Mouse (Mus musculus) cortical plate, adult 2 months (tissue): ENCODE results near the gene Phf21a. TPM values are rescaled to one million over a fixed set of nuclear protein-coding genes. Genes with fewer than 3 reads are reported as not detected.
A peak's percentile ranks its signal among the peaks of the same experiment; 100 is the strongest.

Experiments
- H3K27ac ChIP-seq: fragments of 200-500 bp; 2 replicates; pipeline ENCODE4 v1.5.1; 2012; ENCODE audit warnings: low read length, control low read depth, inconsistent platforms; ENCODE audit not compliant: insufficient read depth
- H3K4me1 ChIP-seq: fragments of 200-500 bp; 2 replicates; pipeline ENCODE4 v1.6.1; 2011; ENCODE audit warnings: low read length; ENCODE audit not compliant: control insufficient read depth, insufficient read depth
- H3K4me3 ChIP-seq: fragments of 200-500 bp; 2 replicates; pipeline ENCODE4 v1.5.1; 2011; ENCODE audit warnings: mild to moderate bottlenecking, low read length, control low read depth; ENCODE audit not compliant: insufficient read depth
- CTCF ChIP-seq: fragments of 200-500 bp; IDR thresholded peaks from 2 replicates; pipeline ENCODE4 v1.5.1; 2011; ENCODE audit warnings: mild to moderate bottlenecking, control low read depth, low read length; ENCODE audit not compliant: insufficient read depth; ENCODE audit errors: extremely low read depth
- POLR2A ChIP-seq: fragments of 200-500 bp; IDR thresholded peaks from 2 replicates; pipeline ENCODE4 v1.6.1; 2011; ENCODE audit warnings: mild to moderate bottlenecking, low read length, control low read depth; ENCODE audit not compliant: insufficient read depth; ENCODE audit errors: extremely low read depth
- polyA plus RNA-seq: library from polyadenylated mRNA; depleted of rRNA; stranded (reverse); fragments of >200 nt; gene quantifications from 2 replicates; pipeline ENCODE4 v1.2.3, GENCODE M21; 2012

The Phf21a gene
- polyA plus RNA-seq, 1 experiment: 47.1 TPM

- no peak overlapping the region for H3K4me3 ChIP-seq
- no peak overlapping the region for H3K27ac ChIP-seq
- TF ChIP-seq CTCF (peak; percentile 42), POLR2A (no peak)
- no peaks in the 10 kb centered on the region for H3K4me1 ChIP-seq
These were observed 229.8 kb downstream of the Phf21a start for GRCm38 (mm10) chr2:92322669-92323068.

GRCm38 (mm10) chr2:92325676-92326075, 232.8 kb downstream of the Phf21a start:
- Histone ChIP-seq H3K4me3 (no peak overlapping the region), H3K27ac (no peak overlapping the region), H3K4me1 (no peaks in the 10 kb centered on the region)
- TF ChIP-seq POLR2A (no peak), CTCF (no peak)

DNA sequence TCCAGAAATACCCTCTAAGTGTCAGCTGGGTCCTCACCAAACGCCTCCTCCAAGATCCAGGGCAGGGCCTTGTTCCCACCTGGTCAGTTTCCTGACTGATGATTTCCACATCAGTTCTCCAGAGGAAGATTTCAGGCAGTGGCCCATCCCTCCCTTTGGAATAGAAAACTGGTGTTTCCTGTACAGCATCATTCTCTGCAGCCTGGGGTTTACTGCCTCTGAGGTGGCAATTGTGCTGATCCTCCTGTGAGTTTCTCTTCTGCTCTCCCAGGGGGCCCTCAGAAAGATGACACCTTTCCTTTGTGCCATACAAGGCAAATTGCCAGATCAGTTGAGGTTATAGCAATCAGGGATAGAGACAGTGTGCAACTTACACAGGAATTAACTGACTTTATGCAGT, 233.3 kb downstream of the Phf21a start:
- TF ChIP-seq POLR2A: no peak
- TF ChIP-seq CTCF: no peak
- no peaks in the 10 kb centered on the region for H3K4me1 ChIP-seq

DNA sequence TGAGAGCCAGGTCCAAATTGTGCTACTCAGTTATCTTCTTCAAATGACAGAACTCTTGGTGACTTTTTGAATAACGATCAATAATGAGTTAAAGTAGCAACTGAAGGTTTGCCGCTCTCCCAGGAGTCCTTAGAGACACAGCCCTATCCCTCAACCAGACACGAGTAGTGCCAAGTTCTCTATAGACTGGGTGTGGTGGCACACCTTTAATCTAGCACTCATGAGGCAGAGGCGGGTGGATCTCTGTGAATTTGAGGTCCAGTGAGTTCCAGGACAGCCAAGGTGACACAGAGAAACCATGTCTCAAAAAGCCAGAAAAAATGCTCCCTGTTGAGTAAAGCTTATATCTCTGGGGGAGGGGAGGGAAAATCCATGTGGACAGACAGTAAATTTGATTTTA, 234.7 kb downstream of the Phf21a start:
- no peak for TF ChIP-seq CTCF
- TF ChIP-seq POLR2A: no peak
- Histone ChIP-seq H3K4me1 (no peaks in the 10 kb centered on the region), H3K27ac (no peak overlapping the region), H3K4me3 (no peak overlapping the region)

More for the DNA sequence above, 233.3 kb downstream of the Phf21a start:
- Histone ChIP-seq H3K4me3 (no peak overlapping the region), H3K27ac (no peak overlapping the region)

DNA sequence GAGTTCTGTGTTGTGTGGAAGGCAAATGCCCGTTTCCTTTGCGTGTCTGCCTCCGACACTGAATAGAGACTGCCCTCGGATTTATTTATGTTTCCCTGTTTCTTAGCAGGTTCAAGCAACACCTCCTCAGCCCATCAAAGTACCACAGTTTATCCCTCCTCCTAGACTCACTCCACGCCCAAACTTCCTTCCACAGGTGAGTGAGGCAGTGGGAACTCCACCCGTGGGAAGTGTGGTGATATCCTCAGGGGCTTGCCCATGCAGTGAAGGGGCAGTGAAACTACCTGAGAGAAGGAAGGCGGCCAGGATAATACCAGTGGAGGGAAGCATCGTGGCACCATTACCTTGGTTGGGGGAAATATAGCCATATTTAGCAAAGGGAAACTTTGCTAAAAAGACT, 235.3 kb downstream of the Phf21a start:
- no peaks in the 10 kb centered on the region for H3K4me1 ChIP-seq
- no peak overlapping the region for H3K4me3 ChIP-seq
- no peak for TF ChIP-seq CTCF
- TF ChIP-seq POLR2A: no peak
- H3K27ac ChIP-seq: no peak overlapping the region

DNA sequence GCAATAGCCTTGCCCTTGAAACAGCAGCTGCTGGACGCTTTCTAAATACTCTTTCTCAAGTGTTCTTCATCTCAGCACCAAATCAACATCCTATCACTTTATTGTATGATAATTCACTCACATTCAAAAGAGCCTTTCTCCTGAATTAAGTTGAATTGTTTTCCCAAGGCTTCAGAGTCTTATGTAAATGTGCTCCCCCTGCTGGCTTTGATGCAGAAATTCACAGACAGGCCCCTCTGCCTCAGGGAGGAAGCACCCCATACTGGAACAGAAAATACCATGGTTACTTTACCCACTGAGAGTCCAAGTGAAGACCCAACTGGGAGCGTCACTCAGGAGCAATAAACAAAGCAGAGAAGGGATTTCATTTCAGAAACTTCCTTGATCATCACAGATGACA, 237.9 kb downstream of the Phf21a start:
- H3K4me1 ChIP-seq: no peaks in the 10 kb centered on the region
- H3K4me3 ChIP-seq: no peak overlapping the region
- no peak overlapping the region for H3K27ac ChIP-seq
- TF ChIP-seq POLR2A: no peak
- peak; percentile 59 for TF ChIP-seq CTCF

DNA sequence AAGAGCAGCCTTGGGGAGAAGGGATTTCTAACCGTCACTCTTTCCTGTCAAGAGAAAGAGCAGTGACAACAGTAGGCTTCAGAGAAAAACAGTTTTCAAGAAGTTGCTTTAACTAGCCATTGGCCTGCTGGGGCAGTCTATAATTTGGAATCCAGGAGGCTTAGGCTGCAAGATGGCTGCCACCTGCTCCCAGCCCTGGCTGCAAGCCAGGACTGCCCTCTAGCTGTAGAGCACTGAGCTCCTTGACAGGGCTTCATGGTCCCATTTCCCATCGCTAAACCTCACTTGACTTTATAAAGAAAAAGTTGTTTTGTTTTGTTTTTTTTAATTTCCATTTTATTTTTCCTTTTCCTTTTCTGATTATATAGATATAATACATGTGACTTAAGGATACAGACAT, 238.5 kb downstream of the Phf21a start:
- TF ChIP-seq CTCF (no peak), POLR2A (no peak)
- no peaks in the 10 kb centered on the region for H3K4me1 ChIP-seq
- no peak overlapping the region for H3K4me3 ChIP-seq
- no peak overlapping the region for H3K27ac ChIP-seq

DNA sequence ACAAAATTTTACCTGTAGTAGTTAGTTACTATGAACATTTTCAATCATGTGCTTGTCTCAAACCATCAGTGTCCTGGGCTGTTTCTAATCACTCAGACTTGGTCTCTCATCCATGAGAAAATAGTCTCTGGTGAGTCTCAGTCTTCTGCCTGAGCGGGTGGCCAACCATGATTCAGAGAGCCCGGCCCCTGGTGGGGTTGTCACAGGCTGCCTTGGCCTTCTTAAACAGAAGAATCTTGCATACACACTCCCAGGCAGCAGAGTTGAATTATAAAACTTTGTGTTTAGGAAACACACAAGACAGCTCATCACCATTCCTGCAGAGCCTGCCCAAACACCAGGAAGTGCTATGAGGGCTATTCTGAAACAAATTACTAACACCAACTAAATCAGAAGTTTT, 239.0 kb downstream of the Phf21a start:
- no peak overlapping the region for H3K27ac ChIP-seq
- TF ChIP-seq CTCF (no peak), POLR2A (no peak)
- no peak overlapping the region for H3K4me3 ChIP-seq
- no peaks in the 10 kb centered on the region for H3K4me1 ChIP-seq

DNA sequence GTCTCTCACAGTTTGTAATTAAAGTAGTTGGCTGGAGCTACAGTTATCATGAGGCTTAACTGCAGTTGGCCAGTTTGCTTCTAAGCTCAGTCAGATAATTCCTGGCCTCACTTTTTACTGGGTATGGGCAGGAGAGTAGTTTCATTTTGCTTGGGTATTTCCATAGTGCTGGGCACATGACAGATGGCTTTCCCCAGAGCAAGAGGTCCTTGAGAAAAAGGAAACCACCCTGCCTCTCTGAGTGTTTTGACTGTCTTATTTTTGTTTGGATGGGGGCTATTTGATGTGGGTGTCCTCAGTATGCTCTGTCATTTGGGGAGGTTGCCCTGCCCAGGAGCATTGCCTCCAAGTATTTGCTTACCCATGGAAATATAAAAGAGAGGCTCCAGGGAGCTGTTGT, 249.5 kb downstream of the Phf21a start:
- Histone ChIP-seq H3K4me1 (no peaks in the 10 kb centered on the region), H3K4me3 (no peak overlapping the region), H3K27ac (no peak overlapping the region)
- TF ChIP-seq POLR2A (no peak), CTCF (no peak)

DNA sequence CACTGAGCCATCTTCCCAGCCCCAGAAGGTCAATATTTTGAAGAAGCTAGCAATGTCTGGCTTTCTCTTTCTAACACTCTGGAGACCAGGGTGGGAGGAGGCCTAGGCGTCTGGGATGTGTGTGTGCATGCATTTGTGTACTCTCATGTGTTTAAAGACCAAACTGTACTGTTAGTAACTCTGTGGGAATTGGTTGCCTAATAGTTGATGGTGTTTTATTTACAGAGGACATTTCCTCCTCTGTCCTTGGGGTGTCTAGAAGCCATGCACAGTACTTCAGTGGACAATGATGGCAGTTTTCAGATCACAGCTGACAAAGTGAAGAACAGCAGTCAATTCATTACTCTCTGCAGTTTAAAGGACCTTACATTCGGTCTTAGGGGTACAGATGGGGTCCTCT, 254.3 kb downstream of the Phf21a start:
- peaks cover 6% of the 10 kb centered on the region for H3K4me1 ChIP-seq
- TF ChIP-seq CTCF: no peak
- no peak for TF ChIP-seq POLR2A
- no peak overlapping the region for H3K27ac ChIP-seq
- H3K4me3 ChIP-seq: no peak overlapping the region
